Mouse (Mus musculus) c-Kit-positive CD71-positive TER-119-positive erythroid progenitor cells, embryonic 14.5 days (primary cell): ENCODE results near the gene Borcs6.

Experiments used
- DNase-seq: peaks from one replicate; pipeline ENCODE4 v3.0.0-alpha.2; 2013; ENCODE audit warnings: low spot score

The Borcs6 gene

GRCm38 (mm10) chr11:69048151-69048550, 11.4 kb upstream of the Borcs6 start:
- no peak for DNase-seq

- no peak for DNase-seq
Measured at GRCm38 (mm10) chr11:69050748-69051147, 8.8 kb upstream of the Borcs6 start.

- no peak for DNase-seq
Measured at GRCm38 (mm10) chr11:69051771-69052170, 7.7 kb upstream of the Borcs6 start.

- no peak for DNase-seq
Measured at GRCm38 (mm10) chr11:69052824-69053421, 6.6 kb upstream of the Borcs6 start.

GRCm38 (mm10) chr11:69053848-69054247, 5.7 kb upstream of the Borcs6 start:
- DNase-seq: no peak

GRCm38 (mm10) chr11:69058265-69058664, 1.3 kb upstream of the Borcs6 start:
- no peak for DNase-seq

- DNase-seq: no peak
Measured at GRCm38 (mm10) chr11:69058729-69059356, 674 bp upstream of the Borcs6 start.

GRCm38 (mm10) chr11:69059975-69060411, 476 bp downstream of the Borcs6 start:
- DNase-seq: no peak

- no peak for DNase-seq
Measured at GRCm38 (mm10) chr11:69060448-69061254, 1.1 kb downstream of the Borcs6 start.

- DNase-seq: no peak
Measured at GRCm38 (mm10) chr11:69061255-69061912, 1.9 kb downstream of the Borcs6 start.

GRCm38 (mm10) chr11:69062194-69062760, 2.8 kb downstream of the Borcs6 start:
- DNase-seq: peak; percentile 76

GRCm38 (mm10) chr11:69062761-69063224, 3.3 kb downstream of the Borcs6 start:
- DNase-seq: peak; percentile 94

GRCm38 (mm10) chr11:69063413-69064201, 4.1 kb downstream of the Borcs6 start:
- DNase-seq: peak; percentile 73

- no peak for DNase-seq
Measured at GRCm38 (mm10) chr11:69064259-69065133, 5.0 kb downstream of the Borcs6 start.

GRCm38 (mm10) chr11:69065394-69065925, 5.9 kb downstream of the Borcs6 start:
- no peak for DNase-seq

- peak; percentile 68 for DNase-seq
Measured at GRCm38 (mm10) chr11:69066163-69066861, 6.8 kb downstream of the Borcs6 start.

GRCm38 (mm10) chr11:69066956-69067355, 7.4 kb downstream of the Borcs6 start:
- peak; percentile 93 for DNase-seq

- no peak for DNase-seq
Measured at GRCm38 (mm10) chr11:69067601-69068000, 8.1 kb downstream of the Borcs6 start.

GRCm38 (mm10) chr11:69070093-69070492, 10.6 kb downstream of the Borcs6 start:
- no peak for DNase-seq
